Mouse (Mus musculus) forebrain, embryonic 15.5 days (tissue): Measurements from ENCODE around the gene Kdr. TPM values are rescaled to one million over a fixed set of nuclear protein-coding genes. Genes with fewer than 3 reads are reported as not detected.
"Not testable (repeated sequence)": the region's sequence is repeated elsewhere in the genome, so short reads cannot be mapped to it uniquely, and the experiment has no call there.

Experiments
- ATAC-seq: fragments of 200-750 bp; cut with Nextera tagmentation; replicated peaks from 2 replicates; pipeline ENCODE4 v1.8.0; 2017; ENCODE audit warnings: mild to moderate bottlenecking, moderate TSS enrichment, moderate library complexity
- H3K27ac ChIP-seq: fragments of 300-500 bp; sonication (generic); replicated peaks from 2 replicates; pipeline ENCODE4 v1.5.1; 2015; ENCODE audit warnings: mild to moderate bottlenecking, inconsistent platforms
- H3K27me3 ChIP-seq: fragments of 300-500 bp; sonication (generic); 2 replicates; pipeline ENCODE4 v1.6.1; 2015; ENCODE audit warnings: inconsistent platforms
- H3K36me3 ChIP-seq: fragments of 300-500 bp; sonication (generic); 2 replicates; pipeline ENCODE4 v1.6.1; 2015; ENCODE audit warnings: mild to moderate bottlenecking, inconsistent platforms
- H3K4me1 ChIP-seq: fragments of 300-500 bp; sonication (generic); 2 replicates; pipeline ENCODE4 v1.6.1; 2015; ENCODE audit warnings: inconsistent platforms
- H3K4me2 ChIP-seq: fragments of 300-500 bp; sonication (generic); replicated peaks from 2 replicates; pipeline ENCODE4 v1.6.1; 2015; ENCODE audit warnings: mild to moderate bottlenecking, inconsistent platforms
- H3K4me3 ChIP-seq: fragments of 300-500 bp; sonication (generic); 2 replicates; pipeline ENCODE4 v1.5.1; 2015; ENCODE audit warnings: mild to moderate bottlenecking, inconsistent platforms
- H3K9ac ChIP-seq: fragments of 300-500 bp; sonication (generic); replicated peaks from 2 replicates; pipeline ENCODE4 v1.6.1; 2015; ENCODE audit warnings: mild to moderate bottlenecking, inconsistent platforms
- H3K9me3 ChIP-seq: fragments of 300-500 bp; sonication (generic); 2 replicates; pipeline ENCODE4 v1.6.1; 2016; ENCODE audit warnings: inconsistent platforms
- WGBS: fragments of 180-500 bp; shearing (Covaris S2); methylation state at CpG from one replicate; pipeline ENCODE4 v1.1.7; 2015; ENCODE audit warnings: mixed read lengths; 5-methylcytosine and 5-hydroxymethylcytosine counted together
- polyA plus RNA-seq: library from polyadenylated mRNA; unstranded; fragments of >200 nt; fragmentation: Nextera tagmentation; extraction: Ambion mirVana; gene quantifications from 2 replicates; pipeline ENCODE4 v1.2.1, GENCODE M21; 2015

The Kdr gene
- polyA plus RNA-seq, 1 experiment from 2014 or later, result 20.2 TPM

DNA sequence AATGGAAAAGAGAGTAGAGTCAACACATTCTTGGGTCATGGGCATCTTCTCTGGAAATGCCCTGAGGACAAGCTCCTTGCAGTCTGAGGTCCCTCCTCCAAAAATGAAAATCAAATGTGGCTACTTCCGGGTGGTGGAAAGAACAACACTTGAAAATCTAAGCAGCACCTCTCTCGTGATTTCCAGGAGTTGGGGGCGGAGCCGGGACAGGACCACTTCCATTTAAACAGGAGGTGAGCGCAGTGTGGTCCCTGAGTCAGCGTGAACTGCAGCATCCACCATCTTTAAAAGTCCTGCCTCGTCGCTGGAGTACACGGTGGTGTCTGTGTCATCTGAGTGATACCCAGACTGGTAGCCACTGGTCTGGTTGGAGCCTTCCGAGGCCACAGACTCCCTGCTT, 44.1 kb downstream of the Kdr start:
- 88% methylated on average over 10 of the region's 10 CpGs for WGBS
- H3K9me3 ChIP-seq, result no peaks in the 10 kb centered on the region
- H3K4me1 ChIP-seq, result no peaks in the 10 kb centered on the region
- no peak overlapping the region for H3K9ac ChIP-seq
- no peak for ATAC-seq
- H3K27ac ChIP-seq, result no peak overlapping the region
- H3K4me3 ChIP-seq, result no peak overlapping the region
- no peaks in the 10 kb centered on the region for H3K36me3 ChIP-seq
- no peak overlapping the region for H3K4me2 ChIP-seq
- H3K27me3 ChIP-seq, result no peaks in the 10 kb centered on the region

DNA sequence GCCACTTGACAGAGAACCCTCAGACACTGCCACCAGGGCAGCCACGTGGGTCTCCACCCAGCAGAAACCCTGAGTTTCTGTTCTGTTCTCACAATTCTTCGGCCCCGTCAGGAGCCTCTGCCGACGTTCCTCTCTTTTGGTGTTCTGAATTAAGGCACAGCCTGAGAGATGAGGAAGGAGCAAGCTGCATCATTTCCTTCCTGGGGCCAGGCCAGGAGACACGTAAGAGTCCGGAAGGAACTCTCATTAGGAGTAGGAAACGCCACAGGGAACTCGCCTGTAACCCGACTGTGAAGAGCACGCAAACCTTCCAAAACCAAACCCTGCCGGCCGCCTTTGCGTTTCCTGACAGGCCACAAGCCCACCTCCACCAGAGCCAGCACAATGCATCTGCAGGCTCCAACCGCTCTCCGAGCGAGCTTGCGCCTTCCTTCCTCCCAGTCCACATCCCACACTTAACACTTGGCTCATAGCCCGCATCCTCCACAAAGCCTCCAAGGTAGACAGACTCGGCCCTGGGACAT, 44.7 kb downstream of the Kdr start:
- no peaks in the 10 kb centered on the region for H3K27me3 ChIP-seq
- no peak overlapping the region for H3K9ac ChIP-seq
- no peak overlapping the region for H3K27ac ChIP-seq
- H3K4me3 ChIP-seq, result no peak overlapping the region
- ATAC-seq, result no peak
- no peak overlapping the region for H3K4me2 ChIP-seq
- H3K9me3 ChIP-seq, result no peaks in the 10 kb centered on the region
- H3K4me1 ChIP-seq, result no peaks in the 10 kb centered on the region
- WGBS, result 89% methylated on average over 20 of the region's 20 CpGs
- no peaks in the 10 kb centered on the region for H3K36me3 ChIP-seq

DNA sequence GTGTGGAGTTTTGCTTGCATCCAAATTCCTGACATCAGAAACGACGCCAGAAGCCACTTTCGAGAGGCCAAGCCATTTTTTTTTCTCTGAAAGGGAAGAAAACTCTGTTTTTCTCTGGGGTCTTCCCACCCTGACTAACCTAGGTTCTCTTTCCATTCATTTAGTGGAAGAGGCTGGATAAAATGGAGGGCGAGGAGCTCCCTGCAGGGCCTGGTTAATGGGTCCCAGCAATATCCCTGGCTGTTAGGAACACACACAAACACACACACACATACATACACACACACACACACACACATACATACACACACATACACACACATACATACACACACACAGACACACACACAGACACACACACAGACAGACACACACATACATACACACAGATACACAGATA, 46.8 kb downstream of the Kdr start:
- not testable (repeated sequence) for ATAC-seq, H3K4me3 ChIP-seq, H3K36me3 ChIP-seq, H3K9me3 ChIP-seq, H3K27me3 ChIP-seq, H3K4me1 ChIP-seq, H3K9ac ChIP-seq, H3K27ac ChIP-seq, H3K4me2 ChIP-seq
- 85% methylated on average over 4 of the region's 4 CpGs for WGBS

- Histone ChIP-seq H3K4me1 (no peaks in the 10 kb centered on the region), H3K4me3 (no peak overlapping the region), H3K9ac (no peak overlapping the region), H3K27ac (no peak overlapping the region), H3K9me3 (no peaks in the 10 kb centered on the region), H3K36me3 (no peaks in the 10 kb centered on the region), H3K27me3 (no peaks in the 10 kb centered on the region), H3K4me2 (no peak overlapping the region)
- ATAC-seq, result no peak
- WGBS, result 87% methylated on average over 7 of the region's 7 CpGs
Measured at GRCm38 (mm10) chr5:75929960-75930359, 48.3 kb downstream of the Kdr start.

- H3K27ac ChIP-seq, result no peak overlapping the region
- no peak overlapping the region for H3K4me2 ChIP-seq
- H3K27me3 ChIP-seq, result no peaks in the 10 kb centered on the region
- H3K36me3 ChIP-seq, result no peaks in the 10 kb centered on the region
- ATAC-seq, result no peak
- no peaks in the 10 kb centered on the region for H3K4me1 ChIP-seq
- WGBS, result 86% methylated on average over 6 of the region's 6 CpGs
- no peak overlapping the region for H3K9ac ChIP-seq
- no peaks in the 10 kb centered on the region for H3K9me3 ChIP-seq
- no peak overlapping the region for H3K4me3 ChIP-seq
Measured at GRCm38 (mm10) chr5:75922677-75923076, 55.6 kb downstream of the Kdr start.

- Histone ChIP-seq H3K9me3 (no peaks in the 10 kb centered on the region), H3K4me1 (no peaks in the 10 kb centered on the region), H3K9ac (no peak overlapping the region), H3K36me3 (no peaks in the 10 kb centered on the region), H3K4me2 (no peak overlapping the region), H3K27me3 (no peaks in the 10 kb centered on the region), H3K27ac (no peak overlapping the region), H3K4me3 (no peak overlapping the region)
- ATAC-seq, result no peak
- 82% methylated on average over 12 of the region's 12 CpGs for WGBS
Measured at GRCm38 (mm10) chr5:75921730-75922387, 56.4 kb downstream of the Kdr start.

- H3K36me3 ChIP-seq, result no peaks in the 10 kb centered on the region
- no peak for ATAC-seq
- WGBS, result 89% methylated on average over 7 of the region's 7 CpGs
Measured at GRCm38 (mm10) chr5:75919601-75920000, 58.7 kb downstream of the Kdr start.

GRCm38 (mm10) chr5:75918139-75918538, 60.1 kb downstream of the Kdr start:
- Histone ChIP-seq H3K27me3 (no peaks in the 10 kb centered on the region), H3K4me1 (no peaks in the 10 kb centered on the region), H3K4me3 (no peak overlapping the region), H3K9me3 (no peaks in the 10 kb centered on the region), H3K36me3 (no peaks in the 10 kb centered on the region), H3K4me2 (no peak overlapping the region), H3K9ac (no peak overlapping the region), H3K27ac (no peak overlapping the region)
- ATAC-seq, result no peak
- WGBS, result 87% methylated on average over 7 of the region's 7 CpGs

More at GRCm38 (mm10) chr5:75919601-75920000, 58.7 kb downstream of the Kdr start:
- Histone ChIP-seq H3K27me3 (no peaks in the 10 kb centered on the region), H3K9ac (no peak overlapping the region), H3K4me2 (no peak overlapping the region), H3K27ac (no peak overlapping the region), H3K4me3 (no peak overlapping the region), H3K9me3 (no peaks in the 10 kb centered on the region), H3K4me1 (no peaks in the 10 kb centered on the region)

DNA sequence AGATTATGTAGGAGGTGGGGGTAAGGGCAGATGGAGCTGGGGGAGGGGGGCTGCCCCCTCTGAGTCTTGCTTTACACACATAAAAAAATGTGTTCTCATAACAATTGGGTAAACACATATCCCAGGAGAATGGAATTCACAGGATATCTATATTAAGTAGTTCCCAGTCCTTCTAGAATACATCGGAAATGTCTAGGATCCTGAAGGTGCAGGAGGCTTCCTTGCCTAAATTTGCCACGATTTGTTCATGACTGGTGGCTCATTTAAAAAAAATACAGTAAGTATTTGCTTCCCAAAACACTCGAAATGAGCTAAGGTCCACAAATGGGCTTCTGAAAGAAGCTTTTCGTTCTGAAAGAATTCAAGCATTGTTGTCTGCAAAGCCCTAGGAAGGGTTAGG, 61.0 kb downstream of the Kdr start:
- no peaks in the 10 kb centered on the region for H3K4me1 ChIP-seq
- WGBS, result 82% methylated on average over 4 of the region's 4 CpGs
- H3K9me3 ChIP-seq, result no peaks in the 10 kb centered on the region
- no peak for ATAC-seq
- H3K4me3 ChIP-seq, result no peak overlapping the region
- no peaks in the 10 kb centered on the region for H3K36me3 ChIP-seq
- no peak overlapping the region for H3K4me2 ChIP-seq
- H3K9ac ChIP-seq, result no peak overlapping the region
- H3K27me3 ChIP-seq, result no peaks in the 10 kb centered on the region
- no peak overlapping the region for H3K27ac ChIP-seq

DNA sequence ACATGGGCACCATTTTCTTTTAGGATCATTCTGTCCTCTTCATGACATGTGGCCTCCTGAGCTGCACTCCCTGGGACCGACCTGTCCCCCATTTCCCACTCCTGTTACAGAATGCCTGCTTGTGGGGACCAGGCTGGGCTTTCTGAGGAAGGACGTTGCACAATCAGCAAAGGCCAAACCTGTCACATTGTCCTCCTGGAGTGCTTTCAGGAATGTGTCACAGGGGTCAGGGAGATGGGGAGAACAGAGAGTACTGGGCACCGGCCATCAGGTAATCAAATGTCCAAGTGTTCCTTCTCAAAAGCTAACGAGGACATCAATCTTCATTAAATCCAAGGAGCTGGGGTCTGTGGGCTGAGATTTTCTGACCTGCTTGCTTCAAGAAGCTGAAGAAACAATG, 72.2 kb downstream of the Kdr start:
- Histone ChIP-seq H3K27ac (no peak overlapping the region), H3K36me3 (no peaks in the 10 kb centered on the region), H3K27me3 (no peaks in the 10 kb centered on the region), H3K4me2 (no peak overlapping the region), H3K4me1 (no peaks in the 10 kb centered on the region), H3K9ac (no peak overlapping the region), H3K9me3 (no peaks in the 10 kb centered on the region), H3K4me3 (no peak overlapping the region)
- WGBS, result 42% methylated on average over 4 of the region's 4 CpGs
- no peak for ATAC-seq

GRCm38 (mm10) chr5:75900231-75900920, 77.9 kb downstream of the Kdr start:
- Histone ChIP-seq H3K36me3 (no peaks in the 10 kb centered on the region), H3K4me1 (peaks cover 3% of the 10 kb centered on the region; the same call in 1 of the 2 replicates), H3K9me3 (no peaks in the 10 kb centered on the region), H3K27me3 (no peaks in the 10 kb centered on the region), H3K9ac (no peak overlapping the region), H3K4me3 (no peak overlapping the region), H3K4me2 (no peak overlapping the region), H3K27ac (no peak overlapping the region)
- no peak for ATAC-seq
- WGBS, result 74% methylated on average over 16 of the region's 16 CpGs

DNA sequence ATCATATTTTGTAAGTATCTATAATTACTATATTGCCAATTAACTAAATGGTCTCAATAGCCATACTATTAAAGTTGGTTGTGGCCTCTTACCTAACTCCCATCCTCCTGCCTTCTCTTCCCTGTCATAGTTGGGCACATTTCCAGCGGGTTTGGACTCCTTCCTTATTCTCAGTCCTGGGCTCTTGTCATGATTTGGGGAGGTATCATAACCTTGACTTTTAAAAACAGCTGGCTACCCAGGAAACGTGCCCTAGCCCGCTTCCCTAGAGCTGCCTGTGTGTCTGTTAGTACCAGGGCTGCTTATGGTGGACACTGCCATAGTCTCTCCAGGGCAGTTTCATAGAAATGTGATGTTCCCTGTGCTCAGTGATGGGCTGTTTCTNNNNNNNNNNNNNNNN, 82.9 kb downstream of the Kdr start:
- no peaks in the 10 kb centered on the region for H3K36me3 ChIP-seq
- no peak for ATAC-seq
- no peaks in the 10 kb centered on the region for H3K9me3 ChIP-seq
- H3K4me3 ChIP-seq, result no peak overlapping the region
- no peak overlapping the region for H3K4me2 ChIP-seq
- WGBS, result 91% methylated on average over 3 of the region's 3 CpGs
- peaks cover 3% of the 10 kb centered on the region; the same call in 1 of the 2 replicates for H3K4me1 ChIP-seq
- H3K9ac ChIP-seq, result no peak overlapping the region
- H3K27ac ChIP-seq, result no peak overlapping the region
- no peaks in the 10 kb centered on the region for H3K27me3 ChIP-seq
